Mouse (Mus musculus): ENCODE data around the gene En2. TPM values are rescaled to one million over a fixed set of nuclear protein-coding genes. Genes with fewer than 3 reads are reported as not detected.

En2 gene
- polyA plus RNA-seq, 1 experiment from 2014 or later = 0.07 TPM

GRCm38 (mm10) chr5:28204678-28205077 is 39.2 kb downstream of the En2 start:
- Histone ChIP-seq H3K27ac (ENCODE audit: low read length) (no peak overlapping the region), H3K9me3 (ENCODE audit: low read length) (no peaks in the 10 kb centered on the region), H3K27me3 (ENCODE audit: insufficient read depth, low read length) (peaks cover 83% of the 10 kb centered on the region), H3K4me1 (ENCODE audit: insufficient read depth, low read length) (peaks cover 3% of the 10 kb centered on the region; the same call in 1 of the 2 replicates), H3K36me3 (ENCODE audit: insufficient read depth, low read length) (no peaks in the 10 kb centered on the region), H3K4me3 (ENCODE audit: low read length) (no peak overlapping the region), H3K9ac (replicated peaks; ENCODE audit: low read length) (no peak overlapping the region), H3K4me2 (replicated peaks; ENCODE audit: low read depth, low read length) (no peak overlapping the region)
- 70% methylated on average over 2 of the region's 2 CpGs for WGBS
- no peak for ATAC-seq (ENCODE audit: low FRiP score, low TSS enrichment)

GRCm38 (mm10) chr5:28206448-28206847 is 41.0 kb downstream of the En2 start:
- no peak overlapping the region for H3K9ac ChIP-seq (replicated peaks; ENCODE audit: low read length)
- H3K4me1 ChIP-seq (ENCODE audit: insufficient read depth, low read length) = peaks cover 9% of the 10 kb centered on the region
- H3K4me3 ChIP-seq (ENCODE audit: low read length) = no peak overlapping the region
- ATAC-seq (ENCODE audit: low FRiP score, low TSS enrichment) = no peak
- H3K27me3 ChIP-seq (ENCODE audit: insufficient read depth, low read length) = peaks cover 89% of the 10 kb centered on the region
- WGBS = 56% methylated on average over 4 of the region's 4 CpGs
- H3K4me2 ChIP-seq (replicated peaks; ENCODE audit: low read depth, low read length) = no peak overlapping the region
- H3K36me3 ChIP-seq (ENCODE audit: insufficient read depth, low read length) = no peaks in the 10 kb centered on the region
- H3K9me3 ChIP-seq (ENCODE audit: low read length) = no peaks in the 10 kb centered on the region
- no peak overlapping the region for H3K27ac ChIP-seq (ENCODE audit: low read length)

- Histone ChIP-seq H3K27ac (ENCODE audit: low read length) (no peak overlapping the region), H3K4me1 (ENCODE audit: insufficient read depth, low read length) (peaks cover 9% of the 10 kb centered on the region), H3K4me3 (ENCODE audit: low read length) (no peak overlapping the region), H3K9me3 (ENCODE audit: low read length) (no peaks in the 10 kb centered on the region), H3K36me3 (ENCODE audit: insufficient read depth, low read length) (no peaks in the 10 kb centered on the region), H3K4me2 (replicated peaks; ENCODE audit: low read depth, low read length) (no peak overlapping the region), H3K27me3 (ENCODE audit: insufficient read depth, low read length) (peaks cover 90% of the 10 kb centered on the region), H3K9ac (replicated peaks; ENCODE audit: low read length) (no peak overlapping the region)
- WGBS = 68% methylated on average over 4 of the region's 4 CpGs
- ATAC-seq (ENCODE audit: low FRiP score, low TSS enrichment) = no peak
Measured at GRCm38 (mm10) chr5:28207043-28207442, 41.5 kb downstream of the En2 start.

- Histone ChIP-seq H3K27me3 (ENCODE audit: insufficient read depth, low read length) (peaks cover 90% of the 10 kb centered on the region), H3K4me3 (ENCODE audit: low read length) (peak overlapping the region; percentile 44; the same call in 1 of the 2 replicates), H3K9me3 (ENCODE audit: low read length) (no peaks in the 10 kb centered on the region), H3K4me1 (ENCODE audit: insufficient read depth, low read length) (peaks cover 9% of the 10 kb centered on the region), H3K9ac (replicated peaks; ENCODE audit: low read length) (no peak overlapping the region), H3K27ac (ENCODE audit: low read length) (no peak overlapping the region), H3K4me2 (replicated peaks; ENCODE audit: low read depth, low read length) (0 out of 2 replicates have a peak overlapping the region, but pooled peaks have one; percentile 58), H3K36me3 (ENCODE audit: insufficient read depth, low read length) (no peaks in the 10 kb centered on the region)
- WGBS = 12% methylated on average over 20 of the region's 20 CpGs
- ATAC-seq (ENCODE audit: low FRiP score, low TSS enrichment) = no peak
Measured at GRCm38 (mm10) chr5:28208726-28209520, 43.4 kb downstream of the En2 start.

- H3K27ac ChIP-seq (ENCODE audit: low read length) = no peak overlapping the region
- peak; percentile 51; the same call in 1 of the 2 replicates for ATAC-seq (ENCODE audit: low FRiP score, low TSS enrichment)
- peak overlapping the region; percentile 44 for H3K4me3 ChIP-seq (ENCODE audit: low read length)
- WGBS = under 1% methylated on average over 80 of the region's 80 CpGs
- peak overlapping the region; percentile 58 for H3K4me2 ChIP-seq (replicated peaks; ENCODE audit: low read depth, low read length)
- no peaks in the 10 kb centered on the region for H3K9me3 ChIP-seq (ENCODE audit: low read length)
- no peaks in the 10 kb centered on the region for H3K36me3 ChIP-seq (ENCODE audit: insufficient read depth, low read length)
- peaks cover 9% of the 10 kb centered on the region for H3K4me1 ChIP-seq (ENCODE audit: insufficient read depth, low read length)
- peaks cover 90% of the 10 kb centered on the region for H3K27me3 ChIP-seq (ENCODE audit: insufficient read depth, low read length)
- 0 out of 2 replicates have a peak overlapping the region, but pooled peaks have one; percentile 10 for H3K9ac ChIP-seq (replicated peaks; ENCODE audit: low read length)
Measured at GRCm38 (mm10) chr5:28209549-28210431, 44.3 kb downstream of the En2 start.

GRCm38 (mm10) chr5:28210591-28211550 is 45.4 kb downstream of the En2 start:
- no peak overlapping the region for H3K4me2 ChIP-seq (replicated peaks; ENCODE audit: low read depth, low read length)
- peaks cover 9% of the 10 kb centered on the region for H3K4me1 ChIP-seq (ENCODE audit: insufficient read depth, low read length)
- 1% methylated on average over 29 of the region's 29 CpGs for WGBS
- H3K9ac ChIP-seq (replicated peaks; ENCODE audit: low read length) = no peak overlapping the region
- no peak overlapping the region for H3K27ac ChIP-seq (ENCODE audit: low read length)
- H3K36me3 ChIP-seq (ENCODE audit: insufficient read depth, low read length) = no peaks in the 10 kb centered on the region
- ATAC-seq (ENCODE audit: low FRiP score, low TSS enrichment) = no peak
- H3K4me3 ChIP-seq (ENCODE audit: low read length) = no peak overlapping the region
- H3K9me3 ChIP-seq (ENCODE audit: low read length) = no peaks in the 10 kb centered on the region
- peaks cover 84% of the 10 kb centered on the region for H3K27me3 ChIP-seq (ENCODE audit: insufficient read depth, low read length)

- 3% methylated on average over 15 of the region's 15 CpGs for WGBS
- no peak for ATAC-seq (ENCODE audit: low FRiP score, low TSS enrichment)
- no peak overlapping the region for H3K4me3 ChIP-seq (ENCODE audit: low read length)
- H3K4me2 ChIP-seq (replicated peaks; ENCODE audit: low read depth, low read length) = no peak overlapping the region
- peaks cover 9% of the 10 kb centered on the region for H3K4me1 ChIP-seq (ENCODE audit: insufficient read depth, low read length)
- H3K27ac ChIP-seq (ENCODE audit: low read length) = no peak overlapping the region
- peaks cover 79% of the 10 kb centered on the region for H3K27me3 ChIP-seq (ENCODE audit: insufficient read depth, low read length)
- no peaks in the 10 kb centered on the region for H3K36me3 ChIP-seq (ENCODE audit: insufficient read depth, low read length)
- H3K9ac ChIP-seq (replicated peaks; ENCODE audit: low read length) = no peak overlapping the region
- no peaks in the 10 kb centered on the region for H3K9me3 ChIP-seq (ENCODE audit: low read length)
Measured at GRCm38 (mm10) chr5:28211651-28212310, 46.3 kb downstream of the En2 start.

- H3K27me3 ChIP-seq (ENCODE audit: insufficient read depth, low read length) = peaks cover 69% of the 10 kb centered on the region
- H3K9me3 ChIP-seq (ENCODE audit: low read length) = no peaks in the 10 kb centered on the region
- 66% methylated on average over 2 of the region's 2 CpGs for WGBS
- H3K4me1 ChIP-seq (ENCODE audit: insufficient read depth, low read length) = peaks cover 9% of the 10 kb centered on the region
- no peak overlapping the region for H3K4me2 ChIP-seq (replicated peaks; ENCODE audit: low read depth, low read length)
- H3K9ac ChIP-seq (replicated peaks; ENCODE audit: low read length) = no peak overlapping the region
- H3K27ac ChIP-seq (ENCODE audit: low read length) = no peak overlapping the region
- no peak overlapping the region for H3K4me3 ChIP-seq (ENCODE audit: low read length)
- no peaks in the 10 kb centered on the region for H3K36me3 ChIP-seq (ENCODE audit: insufficient read depth, low read length)
- ATAC-seq (ENCODE audit: low FRiP score, low TSS enrichment) = no peak
Measured at GRCm38 (mm10) chr5:28213441-28213840, 47.9 kb downstream of the En2 start.

GRCm38 (mm10) chr5:28219596-28219995 is 54.1 kb downstream of the En2 start:
- ATAC-seq (ENCODE audit: low FRiP score, low TSS enrichment) = no peak
- H3K9me3 ChIP-seq (ENCODE audit: low read length) = no peaks in the 10 kb centered on the region
- peaks cover 12% of the 10 kb centered on the region for H3K27me3 ChIP-seq (ENCODE audit: insufficient read depth, low read length)
- no peak overlapping the region for H3K27ac ChIP-seq (ENCODE audit: low read length)
- H3K4me2 ChIP-seq (replicated peaks; ENCODE audit: low read depth, low read length) = no peak overlapping the region
- no peak overlapping the region for H3K9ac ChIP-seq (replicated peaks; ENCODE audit: low read length)
- no peaks in the 10 kb centered on the region for H3K36me3 ChIP-seq (ENCODE audit: insufficient read depth, low read length)
- no peak overlapping the region for H3K4me3 ChIP-seq (ENCODE audit: low read length)
- 73% methylated on average over 1 of the region's 1 CpGs for WGBS
- no peaks in the 10 kb centered on the region for H3K4me1 ChIP-seq (ENCODE audit: insufficient read depth, low read length)

All from kidney, embryonic 16.5 days (tissue).